Mouse (Mus musculus) CH12F3 (cell line): ENCODE data around the gene Gm49486.

ENCODE experiments used
- in situ Hi-C: fragments of 300-500 bp; cut with MboI; formaldehyde crosslinking; loops from 2 replicates; pipeline ENCODE4 v1.14.3; 2020; ENCODE audit warnings: low sequenced_read_pairs

The Gm49486 gene

DNA sequence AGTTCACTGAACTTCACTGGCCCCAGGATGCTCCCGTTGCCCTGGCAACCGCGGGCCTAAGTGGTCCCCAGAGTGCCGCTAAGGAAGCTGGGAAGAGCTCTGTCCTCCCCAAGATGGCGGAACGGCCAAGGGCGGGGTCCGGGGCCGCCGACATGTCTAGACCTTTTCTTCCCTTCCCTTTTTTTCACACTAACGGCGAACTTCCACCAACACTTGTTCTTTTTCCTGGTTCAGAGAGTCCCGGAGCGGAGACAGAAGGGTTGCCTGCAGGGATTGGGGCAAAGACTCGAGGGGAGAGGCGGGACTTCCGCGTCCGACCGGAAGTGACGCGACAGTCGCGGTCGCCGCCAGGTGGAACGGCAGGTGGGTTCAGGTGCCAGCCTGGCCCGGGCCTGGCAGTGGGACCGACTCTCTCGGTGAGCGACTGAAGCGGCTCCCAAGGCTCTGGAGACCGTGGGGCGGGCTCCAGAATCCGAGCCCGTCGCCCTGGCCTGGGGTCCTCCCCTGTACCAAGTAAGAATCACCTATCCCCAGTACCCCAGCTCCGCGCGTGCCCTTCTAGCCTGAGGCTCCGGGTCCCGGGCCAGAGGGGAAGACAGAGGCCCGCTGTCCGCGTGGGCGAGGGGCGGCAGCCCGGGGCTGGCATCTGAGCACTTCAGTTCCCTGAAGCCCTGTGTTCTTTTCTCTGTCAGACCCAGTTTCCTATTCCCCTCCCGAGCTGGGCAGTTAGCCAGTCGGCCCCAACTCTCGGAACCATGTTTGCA lies at the start of gene Gm49486, which contains the start of gene Pick1:
Gene Gm49486, plus strand, starts transcription at position 334 of the 764 bp plus-strand sequence.
Gene Pick1, plus strand, starts transcription at position 116 of the 764 bp plus-strand sequence.
- in situ Hi-C loops, result no loop called here

DNA sequence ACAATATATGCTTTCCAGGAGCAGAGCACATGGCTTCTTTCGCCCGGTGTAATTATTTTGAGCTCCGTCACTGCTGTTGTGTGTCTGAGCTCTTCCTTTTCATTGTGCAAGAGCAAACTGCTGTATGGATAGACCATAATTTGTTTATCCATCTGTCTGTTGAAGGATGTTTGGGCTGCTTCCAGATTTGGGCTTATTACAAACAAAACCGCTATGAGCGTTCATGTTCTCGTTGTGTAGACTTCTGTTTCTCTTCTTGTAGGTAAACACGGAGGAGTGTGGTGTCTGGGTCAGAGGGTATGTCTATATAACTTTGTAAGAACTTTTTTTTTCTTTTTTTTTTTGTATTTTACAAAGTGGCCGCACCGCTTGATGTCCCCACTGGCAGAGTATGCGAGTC lies 44.0 kb upstream of the Gm49486 start:
- in situ Hi-C loops, result no loop called here

DNA sequence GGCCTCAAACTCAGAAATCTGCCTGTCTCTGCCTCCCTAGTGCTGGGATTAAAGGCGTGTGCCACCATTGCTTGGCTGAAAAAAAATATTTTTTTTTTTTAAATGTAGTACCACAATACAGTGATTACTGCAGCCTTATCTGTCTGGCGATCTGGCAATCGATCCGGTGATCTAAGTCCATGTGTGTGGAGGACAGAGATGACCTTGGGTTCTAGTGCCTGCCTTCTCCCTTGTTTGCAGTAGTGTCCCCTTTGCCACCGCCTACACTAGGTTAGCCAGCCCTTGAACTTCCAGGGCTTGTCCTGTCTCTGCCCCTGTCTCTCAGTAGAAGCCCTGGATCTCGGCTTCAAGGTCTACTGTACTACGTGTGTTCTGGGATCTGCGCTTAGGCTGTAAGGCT lies 41.4 kb upstream of the Gm49486 start:
- in situ Hi-C loops, result no loop called here

DNA sequence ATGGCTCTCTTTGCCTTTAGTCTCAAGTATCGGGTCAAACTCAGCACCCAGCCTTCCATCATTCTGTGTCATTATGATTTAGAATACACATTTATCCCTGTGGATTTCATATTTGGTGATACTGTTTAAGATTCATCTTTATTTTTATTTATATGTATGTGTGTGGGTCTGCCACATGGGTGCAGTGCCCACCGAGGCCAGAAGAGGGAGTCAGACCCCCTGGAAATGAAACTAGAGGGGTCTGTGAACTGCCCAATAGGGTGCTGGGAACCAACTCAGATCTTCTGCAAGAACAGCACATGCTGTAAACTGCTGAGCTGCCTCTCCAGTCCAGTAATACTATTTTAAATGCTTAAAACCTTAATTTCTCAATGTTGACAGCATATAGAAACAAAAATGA lies 37.8 kb upstream of the Gm49486 start:
- in situ Hi-C loops, result no loop called here

DNA sequence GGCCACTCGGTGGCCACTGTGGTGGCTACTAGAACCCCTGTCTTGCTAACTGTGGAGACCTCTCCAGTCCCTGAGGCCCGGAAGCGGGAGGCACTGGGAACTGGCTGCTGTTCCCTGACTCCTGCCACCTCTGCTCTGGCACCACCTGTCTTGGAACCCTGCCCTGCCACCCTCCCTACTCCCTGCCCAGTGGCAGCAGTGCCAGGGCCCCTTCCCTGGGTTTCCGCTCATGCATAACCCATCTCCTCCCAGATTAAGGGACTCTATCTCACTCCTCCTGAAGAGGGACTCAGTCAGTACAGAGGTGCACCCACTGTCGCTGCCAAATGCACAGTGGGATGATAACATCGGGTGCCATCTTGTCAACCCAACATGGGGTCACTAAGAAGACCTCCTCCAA lies 36.7 kb upstream of the Gm49486 start:
- in situ Hi-C loops, result no loop called here

DNA sequence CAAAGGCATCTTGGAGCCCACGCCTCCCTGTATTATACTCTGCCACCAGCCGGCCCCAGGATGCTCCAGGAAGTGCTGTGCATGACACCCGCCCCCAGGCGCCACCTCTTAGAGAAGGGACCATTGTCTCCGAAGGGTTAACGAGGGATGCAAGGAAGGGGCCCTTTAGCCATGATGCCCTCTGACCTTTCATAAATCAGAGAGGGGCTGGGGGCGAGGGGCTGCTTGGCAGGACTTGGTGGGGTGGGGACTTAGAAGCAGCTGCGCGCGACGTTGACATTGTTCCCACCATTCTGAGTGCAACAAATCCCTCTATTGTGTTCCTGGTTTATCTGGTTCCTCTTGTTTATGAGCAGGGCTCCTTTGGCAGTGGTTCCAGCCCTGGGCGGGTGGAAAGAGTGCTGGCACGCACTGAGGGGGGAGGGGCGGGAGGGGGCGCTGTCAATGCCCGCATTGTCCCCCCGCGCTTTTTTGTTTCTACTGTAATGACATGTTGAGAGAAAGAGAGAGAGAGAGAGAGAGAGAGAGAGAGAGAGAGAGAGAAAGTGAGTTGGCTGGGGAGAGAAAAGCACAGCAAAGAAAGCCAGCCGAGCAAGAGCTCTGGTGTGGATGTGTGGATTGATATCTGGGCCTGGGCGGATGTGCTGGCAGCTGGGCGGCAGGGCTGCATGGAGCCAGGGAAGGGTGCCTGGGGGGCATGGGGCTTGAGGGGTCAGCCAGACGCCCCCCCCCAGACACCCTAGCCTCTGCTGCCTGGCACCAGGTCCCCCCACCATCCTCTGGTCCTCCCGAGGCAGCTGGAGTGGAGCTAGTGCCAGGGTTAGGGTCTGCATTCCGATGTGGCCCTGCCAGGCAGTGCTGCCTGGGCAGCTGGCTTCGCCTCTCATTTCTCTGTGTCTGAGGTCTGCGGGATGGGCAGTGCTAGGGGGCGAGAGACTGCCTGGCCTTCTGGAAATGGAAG lies 36.0 kb upstream of the Gm49486 start:
- in situ Hi-C loops, result no loop called here

DNA sequence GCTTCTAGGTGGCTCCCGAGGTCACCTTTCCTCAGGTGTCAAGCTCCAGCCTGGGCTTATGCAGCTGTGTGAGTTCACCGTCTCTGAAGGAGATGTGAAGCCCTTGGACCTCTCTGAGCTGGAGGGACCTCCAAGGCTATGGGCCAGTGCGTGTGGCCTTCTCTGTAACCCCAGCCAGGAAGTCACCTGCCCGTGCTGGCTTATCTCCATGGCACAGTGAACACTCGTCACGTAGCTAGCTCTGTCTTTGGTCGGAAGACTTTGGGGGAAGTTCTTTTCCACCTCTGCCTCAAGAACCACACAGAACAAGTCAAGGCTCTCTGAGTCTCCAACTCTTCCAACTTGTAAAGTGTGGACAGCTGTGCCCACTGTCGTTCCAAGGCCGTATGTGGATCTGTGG lies 35.1 kb upstream of the Gm49486 start:
- in situ Hi-C loops, result no loop called here

DNA sequence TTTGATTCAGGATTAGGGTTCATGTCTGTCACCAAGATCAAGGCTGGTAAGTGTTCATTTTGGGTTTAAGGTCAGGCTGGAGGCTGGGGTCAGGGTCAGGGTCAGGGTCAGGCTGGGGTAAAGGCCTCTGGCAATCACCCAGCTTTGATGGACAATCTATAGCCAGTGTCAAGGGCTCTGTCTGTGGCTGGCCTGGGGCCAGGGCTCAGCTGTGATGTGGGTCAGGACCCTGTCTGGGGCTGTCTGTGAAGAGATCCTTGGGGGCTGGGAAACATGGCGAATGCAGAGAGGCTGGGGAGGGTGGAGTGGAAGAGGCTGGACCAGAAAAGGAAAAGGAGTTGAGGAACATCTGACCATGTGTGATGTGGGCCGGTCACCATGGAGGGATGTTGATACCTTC lies 34.2 kb upstream of the Gm49486 start:
- in situ Hi-C loops, result no loop called here

DNA sequence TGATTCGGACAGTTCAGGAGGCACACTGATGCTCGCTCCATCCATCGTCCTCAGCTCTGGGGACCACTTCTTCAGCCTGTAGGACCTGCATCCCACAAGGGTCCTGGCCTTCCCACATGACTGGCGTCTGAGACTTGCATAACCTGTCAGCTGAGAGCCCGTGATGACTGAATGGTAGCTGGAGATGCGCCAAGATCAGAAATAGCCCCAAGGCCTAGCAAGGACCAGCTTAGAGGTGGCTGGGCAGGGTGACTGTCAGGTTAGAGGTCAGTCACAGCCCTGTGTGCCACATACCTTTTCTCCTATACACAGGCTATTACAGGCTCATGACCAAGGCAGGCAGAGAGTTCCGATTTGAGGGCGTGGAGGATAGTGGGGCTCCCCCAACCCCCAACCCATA lies 33.7 kb upstream of the Gm49486 start:
- in situ Hi-C loops, result no loop called here

DNA sequence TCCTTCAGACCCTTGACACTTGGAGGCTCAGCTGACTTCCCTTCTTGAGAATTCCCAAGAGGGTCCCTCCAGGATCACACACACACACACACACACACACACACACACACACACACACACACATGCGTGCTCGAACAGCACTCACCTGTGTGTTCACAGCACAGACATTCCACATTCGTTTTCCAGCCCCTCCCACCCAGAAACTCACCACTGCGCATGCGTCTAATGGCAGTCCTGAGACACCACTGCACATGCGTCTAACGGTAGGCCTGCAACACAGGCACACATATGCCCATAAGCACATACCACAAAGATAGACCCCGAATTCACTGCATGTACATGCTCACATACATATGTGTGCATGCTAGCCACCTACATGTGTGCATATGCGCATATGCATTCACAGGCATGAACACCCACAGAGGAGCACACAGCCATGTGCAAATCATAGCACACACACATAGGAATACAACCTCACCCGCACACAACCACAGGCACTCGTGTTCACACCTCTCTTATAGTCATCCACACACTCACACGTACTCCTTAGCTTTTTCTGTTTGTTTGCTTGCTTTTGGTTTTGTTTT lies 29.7 kb upstream of the Gm49486 start:
- in situ Hi-C loops, result no loop called here

DNA sequence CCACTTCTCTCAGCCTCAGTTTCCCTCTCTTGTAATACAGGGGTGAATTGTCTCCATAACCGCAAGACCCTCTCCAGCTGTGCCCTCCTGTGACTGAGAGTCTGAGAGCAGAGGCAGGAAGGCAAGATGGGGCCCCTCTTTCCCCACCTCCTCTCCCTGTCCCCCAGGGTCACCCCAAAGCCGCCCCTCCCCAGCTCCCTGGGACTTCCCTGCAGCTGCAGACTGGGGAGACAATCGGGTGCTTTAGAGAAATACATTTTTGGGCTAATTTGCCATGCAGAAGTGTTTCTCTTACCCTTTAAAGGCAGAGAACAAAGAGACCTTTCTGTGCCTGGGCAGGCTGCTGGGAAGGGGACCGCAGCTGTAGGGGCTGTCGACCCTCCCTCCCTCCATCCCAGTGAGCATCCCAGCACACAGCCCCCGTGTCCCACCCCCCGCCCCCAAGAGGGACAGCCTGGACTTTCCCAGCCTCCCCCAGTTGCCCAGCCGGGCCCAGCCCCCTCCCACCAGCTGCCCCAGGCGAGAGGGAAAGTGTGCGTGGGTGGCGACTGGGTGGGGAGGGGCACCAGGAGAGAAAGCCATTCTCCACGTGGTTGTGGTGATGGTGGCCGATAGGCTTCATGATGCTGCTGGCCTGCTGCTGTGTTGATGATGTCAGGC lies 27.6 kb upstream of the Gm49486 start:
- in situ Hi-C loops, result no loop called here

DNA sequence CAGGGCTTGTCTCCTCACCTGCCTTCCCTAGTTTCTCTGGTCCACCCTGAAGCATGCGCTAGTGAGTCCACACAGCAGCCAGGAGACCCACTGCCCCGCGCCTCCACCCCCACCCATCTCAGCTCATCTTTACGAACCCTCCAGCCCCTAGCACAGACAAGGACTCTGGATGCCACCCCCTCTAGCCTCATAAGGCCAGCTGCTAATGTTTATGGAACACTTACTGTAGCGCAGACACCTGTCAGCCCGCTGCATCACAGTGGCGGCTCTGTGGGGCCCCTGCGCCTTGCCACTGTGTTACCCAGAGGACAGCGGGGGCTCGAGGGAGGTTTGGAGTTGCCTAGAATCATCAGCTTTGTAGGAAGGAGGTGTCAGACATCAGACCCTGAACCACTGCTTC lies 26.6 kb upstream of the Gm49486 start:
- in situ Hi-C loops, result no loop called here

DNA sequence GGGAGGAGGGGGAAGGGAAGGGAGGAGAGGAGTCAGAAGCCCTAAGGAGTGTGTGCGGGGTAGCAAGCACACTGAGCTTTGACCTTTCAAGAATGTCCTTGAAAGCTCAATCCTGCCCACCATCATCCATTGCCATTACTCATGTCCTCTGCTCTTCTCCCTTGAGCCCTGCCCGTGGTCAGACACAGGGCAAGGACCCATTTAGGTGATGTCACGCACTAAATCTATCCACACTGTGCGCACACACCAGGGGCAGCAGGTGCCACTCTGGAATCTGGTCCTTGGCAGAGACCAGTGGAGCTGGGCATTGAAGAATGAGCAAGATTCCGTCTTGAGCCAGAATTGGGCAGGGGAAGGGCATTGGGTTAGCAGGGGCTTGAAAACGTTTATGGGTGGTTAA lies 21.0 kb upstream of the Gm49486 start:
- in situ Hi-C loops, result no loop called here

DNA sequence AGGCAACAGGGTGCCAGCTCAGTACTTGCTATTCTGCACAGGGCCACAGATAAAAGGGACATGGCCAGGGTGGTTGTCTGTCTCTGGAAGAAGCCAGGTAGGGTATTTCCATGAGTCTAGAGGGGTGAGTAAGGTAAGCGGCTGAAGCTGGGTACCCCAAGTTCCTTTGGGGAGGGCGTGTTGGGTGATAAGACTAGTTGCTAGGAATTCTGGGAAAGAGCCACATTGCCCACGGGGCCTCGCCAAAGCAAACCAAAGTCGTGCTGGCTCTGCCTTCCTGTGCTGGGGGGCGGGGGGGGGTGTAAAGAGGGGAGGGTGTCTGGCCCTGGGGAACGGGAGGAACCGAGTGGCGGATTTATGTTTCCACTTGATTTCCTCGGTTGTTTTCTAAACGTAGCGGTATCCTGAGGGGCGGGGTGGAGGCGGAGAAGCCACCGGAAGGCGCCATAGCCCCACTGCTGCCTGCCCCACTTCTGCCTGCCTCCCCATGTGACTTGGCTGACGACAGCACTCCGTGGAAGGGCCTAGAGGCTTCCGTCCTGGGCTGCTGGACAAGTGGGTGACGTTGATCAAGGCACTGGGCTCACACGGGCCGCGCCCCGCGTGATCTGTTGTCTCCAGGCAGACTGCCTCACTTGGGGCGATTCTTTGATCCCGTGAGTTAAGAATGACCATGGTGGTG lies 20.3 kb upstream of the Gm49486 start:
- in situ Hi-C loops, result no loop called here

DNA sequence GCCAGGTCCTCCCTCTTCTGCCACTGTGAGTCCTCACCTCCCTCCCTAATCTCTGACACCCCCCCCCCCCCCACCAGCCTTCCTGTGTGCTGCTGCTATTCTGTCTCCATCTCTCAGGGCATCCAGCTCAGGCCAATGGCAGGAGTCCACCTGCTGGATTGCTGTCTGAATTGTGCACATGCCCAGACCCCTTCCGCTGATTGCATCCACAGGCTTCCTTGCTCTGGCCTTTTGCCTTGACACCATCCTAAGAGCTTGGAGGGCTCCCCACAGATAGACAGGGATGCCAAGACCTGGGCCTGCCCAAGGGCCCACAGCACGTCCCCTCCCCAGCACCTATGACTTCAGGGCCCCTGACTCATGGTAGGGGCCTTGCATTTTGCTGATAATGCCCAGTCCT lies 18.8 kb upstream of the Gm49486 start:
- in situ Hi-C loops, result no loop called here

DNA sequence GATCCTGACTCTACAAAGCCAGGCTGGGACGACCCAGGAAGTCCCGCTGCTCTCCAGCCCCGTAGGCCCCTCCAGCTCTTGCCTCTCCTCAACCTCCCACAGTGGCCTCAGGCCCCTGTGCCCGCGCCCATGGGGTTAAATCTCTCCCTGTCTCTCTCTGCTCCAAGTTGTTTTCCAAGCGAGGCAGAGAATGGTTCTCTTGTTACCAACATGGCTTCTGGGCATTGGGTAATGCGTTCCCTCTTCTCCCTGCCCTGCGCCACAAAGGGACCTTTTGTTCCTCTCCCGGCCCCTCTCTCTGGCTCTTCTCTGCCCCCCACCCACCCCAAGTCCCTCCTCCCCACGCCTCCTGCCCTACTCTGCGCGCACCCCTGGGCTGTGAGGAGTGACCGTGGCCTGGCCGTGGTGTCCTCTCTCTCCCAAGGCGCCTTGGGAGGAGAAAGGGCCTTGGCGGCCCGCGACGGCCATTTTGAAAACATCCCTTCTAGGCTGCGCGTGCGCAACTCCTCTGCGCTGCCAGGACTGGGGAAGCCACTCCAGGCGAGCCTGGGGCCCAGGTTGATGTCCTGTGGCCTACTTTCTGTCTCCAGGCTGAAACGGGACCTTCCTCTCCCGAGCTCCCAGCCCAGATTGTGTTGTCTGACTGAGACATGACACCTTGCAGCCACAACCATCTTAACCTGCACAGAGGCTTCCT lies 16.3 kb upstream of the Gm49486 start:
- in situ Hi-C loops, result no loop called here

DNA sequence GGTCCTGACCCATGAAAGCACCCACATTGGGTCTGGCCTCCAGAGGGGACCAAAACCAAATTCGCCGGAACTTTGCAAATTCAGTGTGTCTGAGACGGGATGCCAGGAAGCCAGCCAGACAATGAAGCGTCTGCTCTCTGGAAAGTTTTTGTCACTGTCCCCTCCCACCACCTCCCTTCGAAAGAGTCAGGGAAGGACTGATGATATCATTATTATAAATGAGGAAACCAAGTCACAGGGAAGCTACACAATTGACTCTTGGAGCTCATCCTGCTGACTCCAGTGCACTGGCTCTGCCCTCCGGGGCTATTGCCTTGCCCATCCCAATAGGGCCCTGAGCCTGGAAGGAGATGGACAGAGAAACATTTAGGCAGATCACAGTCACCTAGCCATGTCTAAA lies 15.6 kb upstream of the Gm49486 start:
- in situ Hi-C loops, result no loop called here

DNA sequence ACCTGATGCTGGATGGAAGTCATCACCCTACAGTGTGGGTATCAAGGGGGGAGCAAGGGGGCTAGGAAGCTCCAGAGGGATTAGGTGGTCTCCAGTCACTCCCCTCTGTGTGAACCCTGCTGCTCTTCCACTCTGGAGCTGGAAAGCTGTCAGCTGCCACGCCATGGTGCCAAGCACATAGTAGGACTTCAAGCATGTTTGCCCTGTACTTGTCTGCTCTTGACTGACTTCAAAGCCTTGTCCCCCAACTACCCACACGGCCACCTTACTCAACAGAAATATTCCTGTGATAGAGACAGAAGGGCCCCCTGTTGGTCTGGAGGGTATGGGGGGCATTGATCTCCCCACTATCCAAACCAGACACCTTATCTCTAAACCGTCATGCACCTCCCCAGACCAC lies 13.0 kb upstream of the Gm49486 start:
- in situ Hi-C loops, result no loop called here

DNA sequence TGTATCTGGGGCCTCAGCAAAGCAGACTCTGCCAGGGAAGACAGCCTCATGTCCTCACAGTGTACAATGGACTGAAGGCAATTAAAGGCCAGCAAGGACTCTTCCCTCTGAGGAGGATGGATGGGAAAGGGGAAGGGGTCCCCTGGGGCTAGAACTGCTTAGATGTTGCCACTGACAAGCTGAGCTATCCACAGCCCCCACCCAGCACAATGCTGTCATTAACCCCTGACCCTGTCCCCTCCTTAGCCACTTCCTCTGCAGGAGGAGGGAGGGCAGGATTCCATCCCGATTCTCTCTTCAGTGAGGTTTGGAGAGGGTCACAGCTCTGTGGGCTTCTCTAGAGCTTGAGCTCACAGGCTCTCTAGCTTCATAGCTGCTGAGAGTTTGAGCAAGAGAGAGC lies 9.6 kb upstream of the Gm49486 start:
- in situ Hi-C loops, result no loop called here

DNA sequence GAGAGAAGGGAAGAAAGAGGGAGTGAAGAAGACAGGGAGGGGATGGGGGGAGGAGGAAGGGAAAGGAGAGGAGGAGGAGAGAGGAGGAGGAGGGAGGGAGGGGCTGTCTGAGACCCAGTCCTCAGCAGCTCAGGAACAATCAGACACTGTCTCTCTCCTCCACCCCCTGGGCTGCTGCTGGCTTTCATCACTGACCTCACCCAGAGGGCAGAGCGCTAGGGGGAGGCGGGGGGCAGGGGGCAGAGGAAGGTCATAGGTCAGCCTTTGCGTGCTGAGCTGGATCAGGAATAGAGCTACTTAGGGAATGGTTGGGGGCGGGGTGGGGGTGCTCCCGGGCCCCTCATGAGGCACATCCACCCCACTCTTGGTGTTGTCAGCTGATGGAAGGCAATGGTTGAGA lies 5.5 kb upstream of the Gm49486 start:
- in situ Hi-C loops, result no loop called here
